Mouse (Mus musculus): Measurements from ENCODE around the gene Phlda2. TPM values are rescaled to one million over a fixed set of nuclear protein-coding genes. Genes with fewer than 3 reads are reported as not detected.

Phlda2 gene
- polyA plus RNA-seq (2012; rRNA removed) = 7.0 and 7.4 TPM in 2 replicates

GRCm38 (mm10) chr7:143502418-143503200 lies at the start of gene Phlda2:
Phlda2 (minus strand) TSS chr7:143503150.

GRCm38 (mm10) chr7:143548976-143549457 lies 46.1 kb upstream of the Phlda2 start, which contains the start of gene Nap1l4:
Nap1l4 (minus strand) TSS chr7:143549106.

GRCm38 (mm10) chr7:143473347-143474101 lies 29.4 kb downstream of the Phlda2 start, which contains the start of gene Slc22a18:
Slc22a18 (plus strand) TSS chr7:143473736.

GRCm38 (mm10) chr7:143460874-143461273 lies 42.1 kb downstream of the Phlda2 start, which contains the start of gene Cdkn1c:
Cdkn1c (minus strand) TSS chr7:143461050.

Other genes with a start within 250 kb of the Phlda2 start
- 13.2 and 18.0 TPM in 2 replicates for gene Cdkn1c, start 42.1 kb downstream of the Phlda2 start, polyA plus RNA-seq (2012; rRNA removed)
- 239 and 336 TPM in 2 replicates for gene Slc22a18, start 29.4 kb downstream of the Phlda2 start, polyA plus RNA-seq (2012; rRNA removed)
- gene Nap1l4, start 46.0 kb upstream of the Phlda2 start, polyA plus RNA-seq (2012; rRNA removed) = 36.4 and 41.5 TPM in 2 replicates
- gene Cars, start 96.9 kb upstream of the Phlda2 start, polyA plus RNA-seq (2012; rRNA removed) = 13.5 and 14.9 TPM in 2 replicates
- 0.14 and 0.21 TPM in 2 replicates for gene Tnfrsf26, start 125.6 kb upstream of the Phlda2 start, polyA plus RNA-seq (2012; rRNA removed)
- gene Tnfrsf22, start 146.5 kb upstream of the Phlda2 start, polyA plus RNA-seq (2012; rRNA removed) = 1.9 and 2.1 TPM in 2 replicates
- gene Tnfrsf23, start 182.7 kb upstream of the Phlda2 start, polyA plus RNA-seq (2012; rRNA removed) = 3.5 and 3.7 TPM in 2 replicates